Mouse (Mus musculus) heart, embryonic 16.5 days (tissue): Measurements from ENCODE around the gene Dst. TPM values are rescaled to one million over a fixed set of nuclear protein-coding genes. Genes with fewer than 3 reads are reported as not detected.
A peak's percentile ranks its signal among the peaks of the same experiment; 100 is the strongest.

Experiments used
- ATAC-seq: fragments of 200-750 bp; cut with Nextera tagmentation; replicated peaks from 2 replicates; pipeline ENCODE4 v1.8.0; 2017; ENCODE audit warnings: moderate number of reproducible peaks; ENCODE audit not compliant: insufficient read depth, low FRiP score; ENCODE audit errors: extremely low read depth
- H3K27ac ChIP-seq: fragments of 300-500 bp; sonication (generic); 2 replicates; pipeline ENCODE4 v1.5.1; 2014; ENCODE audit warnings: mild to moderate bottlenecking, low read length, control low read depth, moderate library complexity
- H3K27me3 ChIP-seq: fragments of 300-500 bp; sonication (generic); 2 replicates; pipeline ENCODE4 v1.6.1; 2014; ENCODE audit warnings: low read length, mixed read lengths; ENCODE audit not compliant: control insufficient read depth, insufficient read depth
- H3K36me3 ChIP-seq: fragments of 300-500 bp; sonication (generic); 2 replicates; pipeline ENCODE4 v1.6.1; 2014; ENCODE audit not compliant: control insufficient read depth, insufficient read depth
- H3K4me1 ChIP-seq: fragments of 300-500 bp; sonication (generic); 2 replicates; pipeline ENCODE4 v1.6.1; 2014; ENCODE audit warnings: low read length, mixed read lengths; ENCODE audit not compliant: control insufficient read depth, insufficient read depth
- H3K4me2 ChIP-seq: fragments of 300-500 bp; sonication (generic); 2 replicates; pipeline ENCODE4 v1.6.1; 2014; ENCODE audit warnings: low read depth, mild to moderate bottlenecking, control low read depth, low read length
- H3K4me3 ChIP-seq: fragments of 300-500 bp; sonication (generic); 2 replicates; pipeline ENCODE4 v1.5.1; 2014; ENCODE audit warnings: mild to moderate bottlenecking, control low read depth, low read length
- H3K9ac ChIP-seq: fragments of 300-500 bp; sonication (generic); 2 replicates; pipeline ENCODE4 v1.6.1; 2014; ENCODE audit warnings: low read length, control low read depth
- H3K9me3 ChIP-seq: fragments of 300-500 bp; sonication (generic); replicated peaks from 2 replicates; pipeline ENCODE4 v1.6.1; 2016; ENCODE audit warnings: low read length; ENCODE audit not compliant: control insufficient read depth
- WGBS: fragments of 180-500 bp; shearing (Covaris S2); extraction: QIAGEN DNeasy Blood & Tissue Kit; methylation state at CpG from one replicate; pipeline ENCODE4 v1.1.7; 2014; 5-methylcytosine and 5-hydroxymethylcytosine counted together
- polyA plus RNA-seq: library from polyadenylated mRNA; unstranded; fragments of >200 nt; fragmentation: Nextera tagmentation; extraction: Ambion mirVana; gene quantifications from 2 replicates; pipeline ENCODE4 v1.2.1, GENCODE M21; 2015

Dst gene
- polyA plus RNA-seq, 1 experiment from 2014 or later = 23.1 TPM

DNA sequence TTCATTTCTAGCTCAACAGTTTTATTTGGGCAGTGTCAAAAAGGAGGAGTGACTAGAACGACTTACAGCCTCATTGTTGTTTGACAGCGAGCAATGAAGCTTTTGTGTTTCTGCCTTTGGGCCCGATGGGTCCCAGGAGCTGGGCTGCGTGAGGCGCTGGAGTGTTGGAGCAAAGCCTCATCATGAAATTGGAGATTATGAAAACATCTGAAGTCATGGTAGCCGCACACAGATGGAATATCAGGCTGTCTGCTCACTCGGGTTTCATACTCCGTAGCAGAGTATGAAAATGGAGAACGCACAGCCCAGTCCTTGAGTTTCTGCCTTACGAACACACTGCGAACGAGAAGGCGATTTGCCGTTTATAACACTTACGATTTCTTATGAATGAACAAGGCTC is 108.8 kb downstream of the Dst start:
- Histone ChIP-seq H3K9me3 (no peaks in the 10 kb centered on the region), H3K9ac (no peak overlapping the region), H3K36me3 (no peaks in the 10 kb centered on the region), H3K27me3 (no peaks in the 10 kb centered on the region), H3K27ac (0 out of 2 replicates have a peak overlapping the region, but pooled peaks have one; percentile 16), H3K4me3 (no peak overlapping the region), H3K4me1 (peaks cover 25% of the 10 kb centered on the region), H3K4me2 (no peak overlapping the region)
- WGBS = 85% methylated on average over 15 of the region's 15 CpGs
- no peak for ATAC-seq

DNA sequence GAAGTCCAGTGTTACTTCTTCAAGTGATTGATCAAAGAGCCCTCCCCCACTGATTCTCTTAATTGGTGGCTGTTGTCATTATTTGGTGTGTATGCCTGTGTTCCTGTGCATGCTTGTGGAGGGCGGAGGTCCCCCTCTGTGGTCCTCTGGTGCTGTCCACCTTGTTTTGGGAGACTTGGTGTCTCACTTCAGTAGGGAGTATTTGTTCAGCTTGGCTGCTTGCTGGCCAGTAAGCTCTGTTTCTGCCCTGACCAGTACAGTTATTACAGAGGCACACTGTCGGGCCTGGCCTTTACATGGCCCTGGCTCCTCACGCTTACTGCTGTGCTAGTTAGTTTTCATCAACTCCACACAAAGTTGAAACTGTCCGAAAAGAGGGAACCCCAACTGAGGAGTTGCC is 109.3 kb downstream of the Dst start:
- Histone ChIP-seq H3K36me3 (no peaks in the 10 kb centered on the region), H3K4me2 (no peak overlapping the region), H3K27me3 (no peaks in the 10 kb centered on the region), H3K4me1 (peaks cover 26% of the 10 kb centered on the region), H3K4me3 (no peak overlapping the region), H3K27ac (no peak overlapping the region), H3K9ac (no peak overlapping the region), H3K9me3 (no peaks in the 10 kb centered on the region)
- 88% methylated on average over 4 of the region's 4 CpGs for WGBS
- no peak for ATAC-seq

DNA sequence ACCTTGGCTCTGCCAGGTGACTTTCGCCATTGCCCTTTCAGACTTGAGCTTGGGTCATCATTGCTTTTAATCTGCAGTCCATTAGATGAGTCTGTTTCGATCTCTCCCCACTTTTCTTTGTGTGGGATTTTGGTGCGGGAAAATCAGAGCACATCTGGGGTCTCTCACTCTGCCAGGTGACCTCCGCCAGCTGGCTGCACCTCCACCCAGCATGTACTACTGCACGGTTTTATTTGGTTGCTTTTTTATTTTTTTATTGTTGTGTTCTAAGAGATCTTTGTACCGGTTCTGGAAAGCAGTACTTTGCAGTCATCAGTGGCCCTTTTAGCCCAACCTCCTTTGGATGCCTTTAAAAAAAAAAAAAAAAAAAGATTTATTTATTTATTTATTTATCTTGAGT is 112.6 kb downstream of the Dst start:
- ATAC-seq = no peak
- H3K9ac ChIP-seq = peak overlapping the region; percentile 58

DNA sequence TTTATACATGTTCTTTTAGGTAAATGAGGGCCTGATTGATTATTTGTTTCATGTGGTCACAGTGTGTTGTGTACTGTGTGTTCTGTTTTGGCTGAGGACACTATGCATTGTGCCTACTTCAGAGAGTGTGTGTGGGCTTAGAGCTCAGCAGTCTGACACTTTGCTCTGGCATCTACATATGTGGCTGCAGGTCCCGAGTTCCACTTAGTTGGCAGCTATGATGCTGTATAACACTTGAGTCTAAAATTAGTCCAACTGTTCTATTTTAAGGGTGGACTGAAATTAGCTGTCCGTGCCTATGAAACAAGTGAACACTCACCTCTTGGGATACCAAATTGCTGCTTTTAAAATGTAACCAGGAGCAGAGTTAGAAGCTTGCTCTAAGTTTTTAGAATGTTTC is 113.5 kb downstream of the Dst start:
- Histone ChIP-seq H3K4me2 (peak overlapping the region; percentile 39), H3K4me1 (peaks cover 34% of the 10 kb centered on the region), H3K9ac (peak overlapping the region; percentile 11; the same call in 1 of the 2 replicates), H3K27ac (peak overlapping the region; percentile 94), H3K9me3 (no peaks in the 10 kb centered on the region), H3K4me3 (no peak overlapping the region), H3K36me3 (no peaks in the 10 kb centered on the region), H3K27me3 (no peaks in the 10 kb centered on the region)
- 15% methylated on average over 2 of the region's 2 CpGs for WGBS
- ATAC-seq = peak; percentile 93

More for the DNA sequence above, 112.6 kb downstream of the Dst start:
- no peak overlapping the region for H3K4me2 ChIP-seq
- no peaks in the 10 kb centered on the region for H3K36me3 ChIP-seq
- peaks cover 31% of the 10 kb centered on the region for H3K4me1 ChIP-seq
- no peaks in the 10 kb centered on the region for H3K9me3 ChIP-seq
- no peaks in the 10 kb centered on the region for H3K27me3 ChIP-seq
- peak overlapping the region; percentile 94 for H3K27ac ChIP-seq
- H3K4me3 ChIP-seq = no peak overlapping the region
- 80% methylated on average over 6 of the region's 6 CpGs for WGBS

DNA sequence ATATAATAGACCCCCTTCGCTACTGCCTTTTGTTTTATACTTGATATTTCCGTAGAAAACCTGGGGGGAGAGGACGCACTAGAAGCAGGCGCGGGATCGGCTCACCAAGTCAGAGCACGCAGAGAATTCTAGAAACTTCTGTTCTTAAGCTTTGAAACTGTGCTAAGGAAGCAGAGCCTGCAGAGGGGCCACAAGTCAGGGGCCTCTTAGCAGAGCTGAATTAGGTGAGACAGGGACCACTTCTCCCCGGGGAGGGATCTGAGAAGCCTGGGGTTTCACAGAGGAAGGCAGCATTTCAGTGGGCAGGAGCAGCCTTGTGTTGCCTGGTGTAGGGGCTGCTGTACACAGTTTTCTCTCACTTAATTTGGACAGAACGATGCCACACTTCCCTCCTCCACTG is 115.1 kb downstream of the Dst start:
- Histone ChIP-seq H3K9me3 (no peaks in the 10 kb centered on the region), H3K4me1 (peaks cover 33% of the 10 kb centered on the region), H3K4me3 (no peak overlapping the region), H3K27me3 (no peaks in the 10 kb centered on the region), H3K4me2 (no peak overlapping the region), H3K9ac (peak overlapping the region; percentile 30), H3K27ac (peak overlapping the region; percentile 49), H3K36me3 (no peaks in the 10 kb centered on the region)
- ATAC-seq = no peak
- 72% methylated on average over 9 of the region's 9 CpGs for WGBS

DNA sequence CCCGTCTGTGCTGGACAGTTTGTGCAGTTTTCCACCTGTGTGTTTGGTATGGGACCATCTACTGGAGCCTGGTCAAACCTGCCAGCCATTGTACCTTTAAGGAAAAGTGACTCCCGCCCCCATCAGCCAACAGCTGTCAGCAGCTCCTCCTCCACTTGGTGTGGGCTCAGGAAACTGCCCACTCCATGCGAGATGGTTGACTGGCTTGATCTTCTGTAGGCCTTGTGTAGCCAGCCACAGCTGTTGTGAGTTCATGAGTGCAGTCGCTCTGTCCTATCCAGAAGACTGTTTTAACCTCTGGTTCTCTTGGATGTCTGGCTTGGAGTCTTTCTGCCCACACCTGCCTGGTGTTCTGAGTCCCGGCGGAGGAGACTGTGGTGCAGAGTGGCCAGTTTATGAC is 117.9 kb downstream of the Dst start:
- H3K4me3 ChIP-seq = no peak overlapping the region
- peaks cover 42% of the 10 kb centered on the region for H3K4me1 ChIP-seq
- no peak overlapping the region for H3K27ac ChIP-seq
- ATAC-seq = no peak
- H3K9ac ChIP-seq = no peak overlapping the region
- 75% methylated on average over 6 of the region's 6 CpGs for WGBS
- H3K27me3 ChIP-seq = no peaks in the 10 kb centered on the region
- H3K9me3 ChIP-seq = no peaks in the 10 kb centered on the region
- H3K4me2 ChIP-seq = no peak overlapping the region
- no peaks in the 10 kb centered on the region for H3K36me3 ChIP-seq

DNA sequence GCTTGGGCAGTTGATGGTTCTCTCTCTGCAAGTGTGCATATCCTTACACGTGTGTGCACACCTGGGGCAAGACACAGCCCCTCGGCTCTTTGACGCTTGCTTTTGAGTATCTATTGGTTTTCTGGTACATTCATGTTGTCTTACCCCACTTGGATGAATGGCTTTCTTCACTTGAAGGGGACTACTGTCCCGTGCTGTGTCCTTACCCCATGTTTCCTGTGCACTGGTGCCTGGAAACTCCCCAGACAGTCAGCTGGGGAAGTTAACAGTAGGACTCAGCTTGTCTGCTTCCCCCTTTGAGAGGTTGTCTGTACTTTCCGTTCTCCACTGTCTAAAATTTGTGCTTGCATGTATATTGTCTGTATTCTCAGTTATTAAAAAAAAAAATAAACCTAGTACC is 120.7 kb downstream of the Dst start:
- ATAC-seq = no peak
- Histone ChIP-seq H3K9ac (no peak overlapping the region), H3K9me3 (no peaks in the 10 kb centered on the region), H3K27me3 (no peaks in the 10 kb centered on the region), H3K27ac (0 out of 2 replicates have a peak overlapping the region, but pooled peaks have one; percentile 3), H3K36me3 (no peaks in the 10 kb centered on the region), H3K4me3 (no peak overlapping the region), H3K4me1 (peaks cover 24% of the 10 kb centered on the region), H3K4me2 (no peak overlapping the region)
- WGBS = 64% methylated on average over 5 of the region's 5 CpGs

DNA sequence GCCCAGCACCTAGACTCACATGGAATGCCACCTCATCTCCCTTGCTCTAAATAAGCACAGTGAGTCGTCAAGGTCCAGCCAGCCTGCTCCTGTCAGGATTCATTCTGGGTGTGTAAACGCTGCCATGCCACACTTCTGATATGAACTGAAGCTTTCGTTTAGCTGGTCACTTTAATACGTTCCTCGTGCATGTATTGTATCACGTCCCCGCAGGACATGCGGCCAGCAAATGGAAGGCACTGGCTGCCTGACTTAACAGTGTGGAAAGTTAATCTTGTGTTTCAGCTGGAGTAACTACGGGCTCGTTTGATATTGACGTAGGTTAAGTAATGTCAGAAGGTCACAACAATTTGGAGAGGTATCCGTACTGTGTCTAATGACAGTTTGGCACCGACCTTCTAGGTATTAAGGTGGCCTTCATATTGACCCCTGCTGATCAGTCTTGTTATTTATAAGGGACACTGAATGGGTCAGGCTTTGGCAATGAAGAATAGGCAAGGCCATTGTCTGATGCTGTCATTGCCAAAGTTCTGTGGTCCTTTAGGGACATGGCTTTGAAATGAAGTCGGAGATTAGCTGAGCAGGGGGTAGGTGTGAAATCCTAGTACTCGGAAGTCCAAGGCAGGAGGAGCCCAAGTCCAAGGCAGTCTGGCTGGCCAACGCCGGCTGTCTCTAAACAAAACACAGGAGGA is 122.5 kb downstream of the Dst start:
- no peaks in the 10 kb centered on the region for H3K27me3 ChIP-seq
- H3K27ac ChIP-seq = peak overlapping the region; percentile 0; the same call in 1 of the 2 replicates
- H3K4me1 ChIP-seq = peaks cover 36% of the 10 kb centered on the region
- H3K9ac ChIP-seq = no peak overlapping the region
- no peak; the same call in 1 of the 2 replicates for ATAC-seq
- WGBS = 63% methylated on average over 17 of the region's 17 CpGs
- H3K36me3 ChIP-seq = no peaks in the 10 kb centered on the region
- no peaks in the 10 kb centered on the region for H3K9me3 ChIP-seq
- H3K4me3 ChIP-seq = no peak overlapping the region
- no peak overlapping the region for H3K4me2 ChIP-seq

DNA sequence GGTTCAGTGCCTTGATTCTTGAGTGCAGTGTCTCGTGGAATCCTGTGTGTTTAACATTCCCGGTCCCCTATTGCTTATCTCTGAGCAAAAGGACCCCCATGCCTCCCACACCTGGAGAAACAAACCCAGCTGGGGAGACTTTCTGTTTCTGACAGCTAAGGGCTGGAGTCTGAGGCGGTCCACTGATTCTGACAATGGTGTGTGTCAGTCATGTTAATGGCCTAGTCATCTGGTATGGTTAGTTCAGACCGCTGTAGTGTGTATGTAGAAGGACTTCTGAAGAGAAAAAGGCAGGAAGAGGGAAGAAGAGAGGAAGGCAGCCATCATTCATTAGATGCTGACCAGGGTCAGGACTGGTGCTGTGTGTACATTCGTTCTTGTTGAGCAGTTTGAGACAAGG is 125.0 kb downstream of the Dst start:
- no peak overlapping the region for H3K9ac ChIP-seq
- H3K4me1 ChIP-seq = peaks cover 38% of the 10 kb centered on the region
- 55% methylated on average over 5 of the region's 5 CpGs for WGBS
- no peak overlapping the region for H3K27ac ChIP-seq
- no peak for ATAC-seq
- H3K27me3 ChIP-seq = no peaks in the 10 kb centered on the region
- no peaks in the 10 kb centered on the region for H3K9me3 ChIP-seq
- H3K4me2 ChIP-seq = no peak overlapping the region
- no peak overlapping the region for H3K4me3 ChIP-seq
- no peaks in the 10 kb centered on the region for H3K36me3 ChIP-seq
